Mouse (Mus musculus) right cerebral cortex, adult 18-20 months (tissue): ENCODE results near the gene Slc20a1.

ENCODE experiments used
- DNase-seq: peaks from one replicate; pipeline ENCODE4 v3.0.0; 2022; ENCODE audit warnings: mixed read lengths

Gene Slc20a1

GRCm38 (mm10) chr2:129254076-129254475, 55.5 kb downstream of the Slc20a1 start:
- DNase-seq: no peak

- DNase-seq: no peak
Measured at GRCm38 (mm10) chr2:129256006-129256405, 57.4 kb downstream of the Slc20a1 start.

GRCm38 (mm10) chr2:129258056-129258455, 59.5 kb downstream of the Slc20a1 start:
- no peak for DNase-seq

GRCm38 (mm10) chr2:129258475-129259211, 60.1 kb downstream of the Slc20a1 start:
- peak; percentile 75 for DNase-seq

GRCm38 (mm10) chr2:129260646-129261045, 62.1 kb downstream of the Slc20a1 start:
- DNase-seq: no peak
